Mouse (Mus musculus) ES-Bruce4 (cell line): ENCODE measurements at regions not wholly inside any gene's neighbourhood (a gene's known extent, or its start where the extent isn't known, plus 50 kb on each side); places are given as distances from the start of the nearest gene placed in this dataset.

Experiments used
- CTCF ChIP-seq: IDR thresholded peaks from one replicate; pipeline ENCODE4 v1.8.1; 2011; ENCODE audit warnings: low read depth, low read length
- POLR2A ChIP-seq: IDR thresholded peaks from one replicate; pipeline ENCODE4 v1.8.1; 2011; ENCODE audit warnings: low read length; ENCODE audit not compliant: insufficient read depth

GRCm38 (mm10) chr2:22026794-22027193 is 200.5 kb upstream of the Myo3a start:
- TF ChIP-seq CTCF (no peak), POLR2A (no peak)
